Mouse (Mus musculus): ENCODE measurements around the gene Rgs7bp. TPM values are rescaled to one million over a fixed set of nuclear protein-coding genes. Genes with fewer than 3 reads are reported as not detected.

Rgs7bp gene
- total and polyA plus RNA-seq, 3 experiments = not detected

GRCm38 (mm10) chr13:105037816-105038215, 16.9 kb downstream of the Rgs7bp start:
- H3K27me3 ChIP-seq (ENCODE audit: control insufficient read depth in 1 of 2, insufficient read depth in 2 of 2, low read length in 2 of 2) = no peaks in the 10 kb centered on the region
- H3K4me1 ChIP-seq (ENCODE audit: control insufficient read depth in 1 of 2, insufficient read depth in 2 of 2, low read length in 2 of 2) = no peaks in the 10 kb centered on the region; a peak in 1 of 4 replicates
- H3K79me2 ChIP-seq (ENCODE audit: control insufficient read depth, insufficient read depth, low read length, poor library complexity) = no peaks in the 10 kb centered on the region
- no peaks in the 10 kb centered on the region for H3K9me3 ChIP-seq (replicated peaks; ENCODE audit: insufficient read depth, low read length)
- no peak overlapping the region for H3K27ac ChIP-seq (ENCODE audit: control insufficient read depth, low read depth, low read length)
- no peaks in the 10 kb centered on the region for H3K36me3 ChIP-seq (ENCODE audit: control insufficient read depth in 1 of 2, insufficient read depth in 2 of 2, low read length in 2 of 2)
- no peak for DNase-seq (ENCODE audit: low read depth, low spot score)
- no peak for TF ChIP-seq EP300 (IDR thresholded peaks at IDR 0.05; ENCODE audit: low read depth in 1 of 2, low read length in 2 of 2)
- TF ChIP-seq MAX (IDR thresholded peaks at IDR 0.05; ENCODE audit: low read length) = no peak
- TF ChIP-seq USF2 (IDR thresholded peaks at IDR 0.05; ENCODE audit: borderline replicate concordance in 1 of 2, insufficient read depth in 1 of 2, low read depth in 1 of 2, low read length in 2 of 2) = no peak
- no peak for TF ChIP-seq MAFK (IDR thresholded peaks at IDR 0.05; ENCODE audit: borderline replicate concordance, low read depth, low read length)
- no peak for TF ChIP-seq NRF1 (IDR thresholded peaks at IDR 0.05; ENCODE audit: insufficient read depth, low read depth, low read length, poor library complexity, severe bottlenecking)
- TF ChIP-seq SIN3A (IDR thresholded peaks at IDR 0.05; ENCODE audit: low read length) = no peak
- TF ChIP-seq MXI1 (IDR thresholded peaks at IDR 0.05; ENCODE audit: low read depth, low read length) = no peak
- TF ChIP-seq POLR2AphosphoS2 (IDR thresholded peaks at IDR 0.05; ENCODE audit: low read length) = no peak
- no peak for TF ChIP-seq ZNF384 (IDR thresholded peaks at IDR 0.05; ENCODE audit: low read depth, low read length)
- TF ChIP-seq USF1 (IDR thresholded peaks at IDR 0.05; ENCODE audit: low read depth, low read length) = no peak
- TF ChIP-seq TAL1 (IDR thresholded peaks at IDR 0.05; ENCODE audit: low read length) = no peak
- TF ChIP-seq ZMIZ1 (IDR thresholded peaks at IDR 0.05; ENCODE audit: low read depth, low read length) = no peak
- TF ChIP-seq CHD2 (IDR thresholded peaks at IDR 0.05; ENCODE audit: low read length) = no peak
- TF ChIP-seq POLR2AphosphoS5 (IDR thresholded peaks at IDR 0.05; ENCODE audit: borderline replicate concordance, low read depth, low read length) = no peak
- no peak for TF ChIP-seq JUND (IDR thresholded peaks at IDR 0.05; ENCODE audit: low read depth, low read length)
- no peak for TF ChIP-seq GABPA (IDR thresholded peaks at IDR 0.05; ENCODE audit: low read depth, low read length)
- TF ChIP-seq BHLHE40 (IDR thresholded peaks at IDR 0.05; ENCODE audit: borderline replicate concordance, low read depth, low read length) = no peak
- no peak for TF ChIP-seq HCFC1 (IDR thresholded peaks at IDR 0.05; ENCODE audit: low read depth, low read length)
- TF ChIP-seq GATA1 (IDR thresholded peaks at IDR 0.05; ENCODE audit: low read depth, low read length) = no peak
- TF ChIP-seq NELFE (IDR thresholded peaks at IDR 0.05; ENCODE audit: low read depth, low read length) = no peak
- H3K9ac ChIP-seq (ENCODE audit: control insufficient read depth, low read depth, low read length, poor library complexity, severe bottlenecking) = no peak overlapping the region
- no peak overlapping the region for H3K4me3 ChIP-seq (ENCODE audit: control insufficient read depth in 1 of 2, insufficient read depth in 1 of 2, low read depth in 2 of 2, low read length in 2 of 2)

- TF ChIP-seq ZC3H11A (IDR thresholded peaks at IDR 0.05; ENCODE audit: low read depth, low read length) = no peak
- no peak for TF ChIP-seq TCF12 (IDR thresholded peaks at IDR 0.05; ENCODE audit: low read depth, low read length)
- no peak for TF ChIP-seq ZNF384 (IDR thresholded peaks at IDR 0.05; ENCODE audit: low read depth, low read length)
- TF ChIP-seq BHLHE40 (IDR thresholded peaks at IDR 0.05; ENCODE audit: borderline replicate concordance, low read depth, low read length) = no peak
- no peak for TF ChIP-seq CHD1 (IDR thresholded peaks at IDR 0.05; ENCODE audit: low read depth, low read length)
- no peak for TF ChIP-seq CHD2 (IDR thresholded peaks at IDR 0.05; ENCODE audit: low read length)
- TF ChIP-seq KAT2A (conservative IDR thresholded peaks at IDR 0.05; ENCODE audit: low read depth, low read length) = no peak
- no peak for TF ChIP-seq POLR2A (IDR thresholded peaks at IDR 0.05; ENCODE audit: control insufficient read depth in 1 of 2, insufficient read depth in 1 of 2, low read depth in 1 of 2, low read length in 2 of 2, poor library complexity in 1 of 2)
- TF ChIP-seq TAL1 (IDR thresholded peaks at IDR 0.05; ENCODE audit: low read length) = no peak
- TF ChIP-seq USF2 (IDR thresholded peaks at IDR 0.05; ENCODE audit: borderline replicate concordance in 1 of 2, insufficient read depth in 1 of 2, low read depth in 1 of 2, low read length in 2 of 2) = no peak
- no peak for TF ChIP-seq POLR2AphosphoS2 (IDR thresholded peaks at IDR 0.05; ENCODE audit: low read length)
- TF ChIP-seq POLR2AphosphoS5 (IDR thresholded peaks at IDR 0.05; ENCODE audit: borderline replicate concordance, low read depth, low read length) = no peak
- TF ChIP-seq MXI1 (IDR thresholded peaks at IDR 0.05; ENCODE audit: low read depth, low read length) = no peak
- no peak for TF ChIP-seq ETS1 (IDR thresholded peaks at IDR 0.05; ENCODE audit: low read depth, low read length)
- no peaks in the 10 kb centered on the region for H3K79me2 ChIP-seq (ENCODE audit: control insufficient read depth, insufficient read depth, low read length, poor library complexity)
- H3K4me3 ChIP-seq (ENCODE audit: control insufficient read depth in 1 of 2, insufficient read depth in 1 of 2, low read depth in 2 of 2, low read length in 2 of 2) = no peak overlapping the region
- no peak overlapping the region for H3K9ac ChIP-seq (ENCODE audit: control insufficient read depth, low read depth, low read length, poor library complexity, severe bottlenecking)
- DNase-seq (ENCODE audit: low read depth, low spot score) = no peak
- no peaks in the 10 kb centered on the region for H3K9me3 ChIP-seq (replicated peaks; ENCODE audit: insufficient read depth, low read length)
- peaks cover 0 to 1% of the 10 kb centered on the region in 2 experiments; a peak in 1 of 4 replicates for H3K27me3 ChIP-seq (ENCODE audit: control insufficient read depth in 1 of 2, insufficient read depth in 2 of 2, low read length in 2 of 2)
- H3K4me1 ChIP-seq (ENCODE audit: control insufficient read depth in 1 of 2, insufficient read depth in 2 of 2, low read length in 2 of 2) = no peaks in the 10 kb centered on the region
- H3K27ac ChIP-seq (ENCODE audit: control insufficient read depth, low read depth, low read length) = no peak overlapping the region
- no peaks in the 10 kb centered on the region for H3K36me3 ChIP-seq (ENCODE audit: control insufficient read depth in 1 of 2, insufficient read depth in 2 of 2, low read length in 2 of 2)
Measured at GRCm38 (mm10) chr13:105031882-105032281, 22.8 kb downstream of the Rgs7bp start.

Measured in MEL (cell line).